Mouse (Mus musculus) 3134 (cell line): ENCODE results near the gene Stk11.

Experiments used
- DNase-seq: peaks from one replicate; pipeline ENCODE4 v3.0.0-alpha.2; 2011; ENCODE audit warnings: low spot score; ENCODE audit not compliant: insufficient read length; ENCODE audit errors: extremely low read depth

The Stk11 gene

DNA sequence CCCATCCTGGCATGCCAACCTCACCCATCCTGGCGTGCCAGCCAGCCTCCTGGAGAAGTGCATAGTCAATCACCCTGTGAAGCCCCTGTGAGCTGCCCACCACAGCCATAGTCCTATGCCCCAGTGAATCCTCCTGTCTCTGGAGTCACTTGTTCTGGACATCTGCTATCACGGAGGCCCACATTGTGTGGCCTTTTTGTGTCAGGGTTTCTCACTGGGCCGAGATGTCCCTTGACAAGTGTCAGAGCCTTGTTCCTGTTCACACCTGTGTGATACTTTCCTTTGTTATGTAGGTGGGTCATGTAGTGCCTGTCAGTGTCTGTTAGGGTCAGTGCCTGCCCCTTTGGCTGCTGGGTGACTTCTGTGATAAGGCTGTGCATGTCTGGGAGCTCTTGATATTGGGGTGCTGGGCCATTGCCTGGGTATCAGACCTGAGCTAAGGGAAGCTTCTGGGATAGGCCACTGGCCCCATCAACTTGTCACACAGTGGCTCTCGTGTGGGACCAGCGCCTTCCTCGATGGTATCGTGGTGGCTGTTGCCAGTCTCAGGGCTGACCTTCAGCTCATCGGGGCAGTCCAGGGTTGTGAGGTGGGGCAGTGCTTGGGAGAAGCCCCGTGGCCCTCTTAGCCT is 8.4 kb downstream of the Stk11 start:
- DNase-seq = no peak

DNA sequence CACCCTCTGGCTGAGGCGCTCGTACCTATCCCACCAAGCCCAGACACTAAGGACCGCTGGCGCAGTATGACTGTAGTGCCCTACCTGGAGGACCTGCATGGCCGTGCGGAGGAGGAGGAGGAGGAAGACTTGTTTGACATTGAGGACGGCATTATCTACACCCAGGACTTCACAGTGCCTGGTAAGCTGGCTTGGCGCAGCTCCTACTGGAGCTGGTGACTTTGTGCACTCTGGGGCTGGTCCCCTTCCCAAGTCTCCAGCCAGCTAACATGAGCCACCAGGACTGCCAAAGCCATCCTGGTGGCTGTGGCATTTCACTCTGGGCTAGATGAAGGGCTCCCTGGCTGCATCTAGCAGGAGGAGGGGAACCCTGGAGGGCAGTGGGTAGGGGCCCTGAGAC is 12.3 kb downstream of the Stk11 start:
- DNase-seq = no peak

DNA sequence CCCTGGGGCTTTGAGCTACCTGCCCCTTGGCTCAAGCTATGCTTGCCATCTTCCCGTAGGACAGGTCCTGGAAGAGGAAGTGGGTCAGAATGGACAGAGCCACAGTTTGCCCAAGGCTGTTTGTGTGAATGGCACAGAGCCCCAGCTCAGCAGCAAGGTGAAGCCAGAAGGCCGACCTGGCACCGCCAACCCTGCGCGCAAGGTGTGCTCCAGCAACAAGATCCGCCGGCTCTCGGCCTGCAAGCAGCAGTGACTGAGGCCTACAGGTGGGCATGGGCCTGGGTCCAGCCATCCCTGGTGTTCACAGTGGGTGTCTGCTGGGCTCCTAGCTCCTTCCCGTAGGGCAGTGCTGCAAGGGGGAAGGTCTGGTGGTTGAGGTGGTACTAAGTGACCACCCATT is 14.2 kb downstream of the Stk11 start:
- DNase-seq = no peak

DNA sequence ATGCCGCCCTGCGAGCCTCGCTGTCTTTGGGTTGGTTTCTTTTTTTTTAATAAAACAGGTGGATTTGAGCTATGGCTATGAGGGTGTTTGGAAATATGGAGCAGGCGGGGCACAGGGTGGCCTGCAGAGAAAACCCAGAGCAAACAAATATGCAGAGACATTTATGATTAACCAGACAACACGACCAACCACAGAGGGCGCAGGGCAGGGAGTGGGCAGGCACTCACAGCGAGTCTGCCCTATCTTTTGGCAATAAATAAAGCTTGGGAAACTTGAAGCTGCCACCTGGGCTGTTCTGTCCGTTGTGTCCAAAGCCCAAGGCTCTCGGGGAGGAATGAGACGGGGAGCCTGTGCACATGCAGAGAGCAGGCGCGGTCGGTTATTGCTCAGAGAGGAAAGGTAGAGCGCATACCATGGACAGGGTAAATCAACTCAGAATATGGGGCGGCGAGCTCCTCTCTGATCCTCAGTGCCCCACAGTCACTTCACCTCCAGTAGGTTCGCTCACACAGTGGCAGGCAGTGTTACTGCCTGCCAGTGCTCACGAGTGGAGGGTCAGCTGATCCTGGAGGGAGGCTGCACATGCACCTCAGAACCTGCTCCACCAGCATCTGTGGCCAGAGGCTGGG is 14.9 kb downstream of the Stk11 start:
- no peak for DNase-seq

DNA sequence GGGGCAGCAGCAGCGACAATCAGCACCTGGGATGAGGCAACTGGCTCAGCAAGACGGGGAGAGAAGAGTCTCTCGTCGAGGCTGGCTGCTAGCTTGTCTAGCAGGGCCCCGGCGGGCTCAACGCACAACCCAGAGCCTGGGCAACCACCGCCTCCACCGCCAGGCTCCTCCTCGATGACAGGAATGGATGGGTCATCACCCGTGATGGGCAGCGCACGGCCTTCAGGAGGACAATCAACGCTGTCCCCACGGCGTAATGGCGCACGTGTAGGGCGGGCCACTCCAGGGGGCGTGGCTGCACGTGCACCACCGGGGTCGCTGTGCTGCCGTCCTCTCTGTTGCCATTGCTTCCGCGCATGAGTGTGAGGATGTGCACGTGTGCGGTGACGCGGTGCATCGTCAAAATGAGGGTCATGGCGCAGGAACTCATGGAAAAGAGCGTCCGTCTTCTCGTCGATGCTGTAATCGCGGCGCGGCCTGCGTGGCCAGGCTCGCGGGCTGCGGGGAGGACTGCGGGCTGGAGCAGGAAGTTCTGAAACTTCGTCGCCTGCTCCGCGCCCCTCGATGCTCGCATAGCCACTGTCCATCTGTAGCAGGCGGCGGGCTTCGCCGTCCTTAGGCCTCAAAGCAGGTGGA is 15.8 kb downstream of the Stk11 start:
- DNase-seq = no peak

DNA sequence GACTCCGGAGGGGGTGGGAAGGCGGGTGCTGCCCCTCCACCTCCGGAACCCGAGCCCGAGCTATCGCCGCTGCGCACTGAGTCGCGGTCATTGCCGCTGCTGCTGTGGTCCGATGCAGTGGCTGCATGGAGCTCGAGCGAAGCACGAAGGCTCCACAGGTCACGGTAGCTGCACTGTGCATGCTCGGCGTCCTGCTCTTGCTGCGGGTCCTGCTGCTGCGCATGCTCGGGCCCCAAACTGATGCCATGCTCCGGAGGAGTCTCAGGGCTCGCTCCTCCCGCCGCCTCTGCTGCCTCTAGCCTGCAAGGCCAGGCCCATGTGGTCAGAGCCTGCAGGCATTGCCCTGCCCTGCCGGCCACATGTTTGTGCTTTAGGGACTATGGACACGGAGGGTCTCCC is 16.3 kb downstream of the Stk11 start:
- DNase-seq = no peak

DNA sequence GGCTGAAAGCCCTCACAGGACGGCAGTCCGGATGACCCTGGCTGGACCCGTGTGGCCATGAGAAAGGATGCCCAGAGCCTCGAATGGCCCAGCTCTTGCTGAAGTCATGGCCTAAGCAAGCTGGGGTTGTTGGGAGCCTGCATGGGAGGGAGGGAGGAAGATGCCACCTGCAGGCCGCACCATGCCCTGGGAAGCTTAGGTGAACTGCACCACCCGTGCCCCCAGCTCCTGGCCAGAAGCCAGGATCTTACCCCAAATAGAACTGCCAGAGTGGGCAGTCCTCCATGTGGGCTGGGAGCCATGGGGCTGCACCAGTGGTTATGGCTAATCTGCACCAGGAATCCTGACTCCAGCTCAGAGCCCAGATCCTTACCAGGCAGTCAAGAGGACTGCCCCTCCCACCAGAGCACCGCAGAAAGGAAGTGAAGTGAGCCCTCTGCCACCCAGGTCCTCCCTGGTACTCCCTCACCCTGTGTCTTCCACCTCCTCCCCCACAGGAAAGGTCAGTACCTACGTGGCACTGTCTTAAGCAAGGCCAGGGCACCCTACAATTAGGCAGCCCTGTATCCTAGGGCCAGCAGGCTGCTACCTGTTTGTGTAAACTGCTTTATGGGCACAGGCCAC is 17.7 kb downstream of the Stk11 start:
- no peak for DNase-seq

DNA sequence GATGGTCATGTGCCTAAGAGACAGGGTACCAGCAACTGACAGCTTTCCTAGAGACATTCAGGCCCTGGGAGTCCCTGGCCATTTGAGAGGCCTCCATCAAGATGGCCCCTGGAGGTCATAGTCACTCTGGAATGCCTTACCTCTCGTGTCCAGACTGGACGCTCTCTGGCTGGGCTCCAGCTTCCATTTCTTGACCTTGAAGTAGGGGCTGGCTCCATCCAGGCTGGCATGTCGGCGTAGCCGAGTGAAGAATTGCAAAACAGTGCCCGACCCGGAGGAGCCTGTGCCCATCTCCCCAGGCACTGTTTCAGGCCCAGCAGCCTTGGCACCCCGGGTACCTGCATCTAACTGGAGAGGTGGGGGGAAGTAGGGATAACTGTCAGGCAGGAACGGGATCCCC is 18.8 kb downstream of the Stk11 start:
- DNase-seq = no peak

DNA sequence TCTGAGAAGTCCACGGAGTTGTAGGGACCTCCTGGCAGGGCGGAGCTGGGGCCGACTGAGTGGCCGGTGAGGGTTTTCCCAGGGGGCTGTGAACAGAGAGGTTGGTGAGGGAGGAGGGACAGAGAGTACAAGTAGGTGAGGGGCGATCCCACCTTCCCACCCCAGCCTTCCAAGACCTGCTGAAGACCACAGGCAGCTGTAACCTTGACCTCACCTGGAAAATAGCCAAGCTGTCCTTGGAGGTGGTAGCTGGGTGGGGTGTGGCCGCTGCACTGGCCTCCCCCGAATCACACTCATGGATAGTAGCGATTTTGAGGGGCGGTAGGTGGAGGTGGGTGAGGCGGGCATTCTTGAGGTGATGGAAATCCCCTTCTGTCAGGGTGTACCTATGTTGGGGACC is 19.6 kb downstream of the Stk11 start:
- DNase-seq = no peak

DNA sequence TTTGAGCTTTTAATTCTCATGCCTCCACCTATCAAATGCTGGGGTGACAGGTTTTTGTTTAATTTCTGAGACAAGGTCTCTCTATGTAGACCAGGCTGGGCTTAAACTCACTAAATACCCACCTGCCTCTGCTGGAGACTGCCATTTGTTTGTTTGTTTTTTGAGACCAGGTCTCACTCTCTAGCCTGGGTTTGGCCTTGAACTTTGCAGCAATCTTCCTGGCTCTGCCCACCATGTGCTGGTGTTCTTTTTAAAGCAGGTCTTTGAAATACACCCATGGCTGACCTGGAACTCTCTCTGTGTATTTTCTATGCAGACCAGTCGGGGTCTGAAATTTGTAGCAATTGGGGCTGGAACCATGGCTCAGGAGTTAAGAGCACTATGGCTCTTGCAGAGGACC is 20.0 kb downstream of the Stk11 start:
- no peak for DNase-seq

DNA sequence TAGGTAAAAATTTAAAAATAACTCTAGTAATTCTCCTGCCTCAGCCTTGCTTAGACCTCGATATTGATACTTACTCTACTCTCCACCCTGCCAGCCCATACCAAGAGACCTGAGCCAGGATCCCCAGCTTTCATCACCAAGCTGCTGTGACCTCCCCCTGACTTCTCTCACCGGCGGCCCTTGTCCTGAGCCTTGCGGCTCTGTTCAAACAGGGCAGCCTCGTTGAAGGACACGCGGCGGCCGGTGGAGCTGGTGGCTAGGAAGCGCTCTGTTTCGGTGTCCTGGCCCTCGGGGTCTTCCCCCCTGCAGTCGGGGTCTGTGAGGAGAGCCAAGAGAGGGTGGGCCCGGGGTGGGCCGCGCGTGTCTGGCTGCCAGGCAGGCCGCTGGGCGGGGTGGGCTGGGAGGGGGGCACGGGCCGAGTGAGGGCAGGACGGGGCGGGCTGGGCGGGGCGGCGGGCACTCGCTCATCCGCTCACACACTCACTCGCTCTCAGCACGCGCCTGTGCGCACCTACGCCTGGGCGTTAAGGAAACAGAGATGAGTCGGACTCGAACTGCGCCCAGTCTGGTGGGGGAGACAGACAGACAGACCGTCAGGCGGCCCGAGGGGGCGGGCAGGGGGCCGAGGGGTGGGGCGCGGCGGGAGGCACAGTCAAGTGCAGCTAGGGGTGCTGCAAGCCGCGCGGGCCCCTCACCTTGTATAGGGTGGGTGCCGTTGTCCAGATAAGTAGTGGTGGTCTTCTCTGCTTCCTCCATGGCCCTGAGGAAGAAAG is 20.8 kb downstream of the Stk11 start:
- no peak for DNase-seq

DNA sequence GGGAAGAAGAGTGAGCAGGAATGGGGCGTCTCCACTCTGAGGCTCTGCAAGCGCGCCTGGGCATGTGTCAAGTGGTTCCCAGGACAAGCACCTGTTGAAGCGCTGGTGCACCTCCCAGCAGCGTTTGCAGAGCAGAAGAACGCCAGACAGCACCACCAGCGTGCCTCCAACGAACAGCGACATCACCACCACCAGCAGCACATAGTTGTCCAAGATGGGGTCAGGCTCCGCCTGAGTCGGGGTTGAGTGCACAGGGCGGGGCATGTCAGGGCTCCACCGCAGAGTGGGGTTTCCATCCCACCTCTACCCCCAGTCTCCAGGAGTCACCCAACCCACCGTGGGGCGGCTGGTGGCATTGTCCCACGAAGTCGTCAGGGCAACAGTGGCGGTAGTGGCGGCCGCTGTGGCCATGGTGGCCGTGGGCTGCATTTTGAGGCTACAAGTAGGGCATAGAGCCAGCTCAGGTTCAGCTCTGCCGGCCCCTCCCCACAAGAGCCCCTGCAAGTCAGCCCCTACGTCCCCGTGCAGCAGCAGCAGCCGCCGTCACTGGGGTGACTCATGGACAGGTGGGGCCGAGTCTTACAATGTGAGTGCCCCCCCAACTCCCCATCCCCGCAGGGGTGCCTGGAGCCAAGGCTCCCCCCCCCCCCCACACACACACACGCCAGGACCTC is 21.5 kb downstream of the Stk11 start:
- no peak for DNase-seq

DNA sequence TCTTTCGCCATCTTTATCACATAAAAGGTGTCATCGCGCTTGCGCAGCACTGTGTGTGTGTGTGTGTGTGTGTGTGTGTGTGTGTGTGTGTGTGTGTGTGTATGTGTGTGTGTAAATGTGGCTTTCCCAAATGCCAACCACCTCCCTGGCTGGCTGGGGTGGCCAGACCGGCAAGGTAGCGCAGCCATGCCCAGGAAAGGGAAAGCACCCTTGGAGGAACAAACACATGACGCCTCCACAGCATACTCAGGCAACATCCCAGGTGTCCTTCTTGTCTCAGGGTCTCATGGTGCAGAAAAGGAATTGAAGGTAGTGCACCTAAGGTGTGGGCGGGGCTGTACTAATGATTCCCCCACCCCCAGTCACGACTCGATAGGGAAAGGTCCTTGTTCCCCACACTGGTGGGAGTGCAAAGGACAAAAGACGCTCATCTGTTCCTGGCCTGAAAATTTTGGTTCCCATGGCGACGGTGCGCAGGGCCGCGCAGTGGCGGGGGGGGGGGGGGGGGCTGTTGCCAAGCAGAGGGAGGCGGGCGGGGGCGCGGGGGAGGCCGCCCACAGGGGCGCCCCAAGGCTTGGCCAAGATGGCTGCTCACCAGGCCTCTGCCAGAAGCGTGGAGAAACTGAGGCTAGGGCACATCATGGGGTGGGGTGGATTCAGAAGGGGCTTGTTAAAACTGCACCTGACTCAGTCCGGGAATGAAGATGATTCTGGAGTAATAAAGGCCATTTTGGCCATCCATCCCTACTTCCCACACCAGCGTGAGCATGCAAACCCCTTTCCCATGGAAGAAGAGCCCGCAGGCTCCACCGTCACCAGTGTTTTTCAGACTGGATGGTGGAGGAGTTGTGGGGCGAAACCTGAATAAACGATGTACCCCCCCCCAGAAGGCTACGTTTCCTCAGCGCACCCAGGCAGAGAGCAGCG is 22.3 kb downstream of the Stk11 start:
- no peak for DNase-seq

DNA sequence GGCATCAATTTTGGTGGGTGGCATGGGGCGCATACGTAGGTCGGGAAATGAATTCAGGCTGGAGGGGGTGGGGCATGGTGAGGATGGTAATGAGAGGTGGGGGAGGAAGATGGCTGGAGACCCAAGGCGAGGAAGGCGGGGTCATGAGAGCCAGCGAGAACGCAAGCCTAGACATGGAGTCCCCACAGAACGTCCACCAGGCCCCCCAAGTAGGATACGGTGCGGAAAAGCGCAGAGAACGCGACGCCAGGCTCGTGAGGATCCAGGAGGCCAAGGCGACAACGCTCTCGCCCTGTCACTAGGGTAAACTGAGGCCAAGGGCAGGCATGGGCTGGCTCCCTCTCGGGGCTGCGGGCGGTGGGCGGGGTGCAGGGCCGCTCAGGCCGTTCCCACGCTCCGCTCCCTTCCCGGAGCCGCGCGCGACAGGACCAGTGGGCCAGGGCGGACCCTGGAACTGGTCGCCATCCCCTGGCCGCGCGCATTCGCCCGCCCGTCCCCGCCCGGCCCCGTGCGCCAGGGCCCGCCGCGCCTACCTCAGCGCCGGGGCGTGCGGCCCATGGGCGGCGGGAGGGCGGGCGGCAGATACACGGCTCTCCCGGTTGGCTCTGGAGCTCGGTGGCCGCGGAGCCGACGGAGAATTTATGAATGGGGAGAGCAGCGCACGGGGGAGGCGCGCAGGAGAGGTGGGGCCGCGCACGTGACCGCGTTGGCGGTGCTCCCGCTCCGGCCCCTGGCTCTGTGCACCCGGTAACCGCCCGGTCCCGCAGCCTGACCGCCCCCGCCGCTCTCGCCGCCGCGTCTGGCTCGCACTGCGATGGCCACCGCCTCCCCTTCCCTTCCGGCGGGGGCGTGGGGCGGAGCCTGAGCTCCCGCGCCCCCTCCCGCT is 23.2 kb downstream of the Stk11 start, which contains the start of gene Atp5d:
TSS of gene Atp5d (plus strand) at position 80 of the 886 bp plus-strand sequence.
- DNase-seq = no peak

DNA sequence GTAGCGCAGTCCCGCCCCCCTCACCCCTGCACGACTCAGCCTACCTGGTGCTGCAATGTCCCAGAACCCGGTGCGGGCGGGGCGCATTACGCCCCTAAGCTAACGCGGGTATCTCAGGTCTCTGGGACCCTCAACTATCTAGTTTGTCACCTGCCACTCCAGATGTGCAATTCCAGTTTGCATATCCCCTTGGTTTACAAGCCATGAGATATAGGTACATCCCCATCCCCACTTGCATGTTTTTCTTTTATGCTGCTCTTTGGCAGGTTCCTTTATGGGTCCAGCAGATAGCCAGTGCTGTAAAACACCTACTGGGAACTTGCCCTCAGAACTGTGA is 23.8 kb downstream of the Stk11 start:
- no peak for DNase-seq

DNA sequence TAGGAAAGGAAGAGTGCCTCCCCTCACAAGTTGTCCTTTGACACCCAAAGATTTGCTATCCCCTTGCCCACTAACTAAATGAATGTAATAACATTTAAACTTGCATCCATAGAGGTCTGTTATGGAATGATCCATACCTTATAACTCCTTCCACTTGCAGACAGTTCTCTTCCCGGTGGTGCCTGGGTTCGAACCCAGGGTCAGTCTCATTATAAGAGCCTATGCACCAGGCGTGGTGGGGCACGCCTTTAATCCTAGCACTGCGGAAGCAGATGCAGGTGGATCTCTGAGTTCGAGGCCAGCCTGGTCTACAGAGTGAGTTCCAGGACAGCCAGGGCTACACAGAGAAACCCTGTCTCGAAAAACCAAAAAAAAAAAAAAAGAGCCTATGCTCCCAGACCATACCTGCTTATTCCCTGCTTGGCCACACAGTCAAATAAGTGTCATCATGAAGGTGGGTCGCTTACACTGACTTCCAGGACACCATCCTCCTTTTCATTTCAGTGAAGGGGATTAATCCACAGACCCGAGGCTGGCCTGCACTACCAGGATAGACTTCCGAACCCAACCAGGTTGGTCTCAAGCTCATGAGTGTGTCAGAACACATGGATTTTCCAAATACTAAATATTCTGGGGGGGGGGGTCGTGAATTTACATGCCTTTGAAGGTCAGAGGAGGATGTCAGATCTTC is 24.5 kb downstream of the Stk11 start:
- no peak for DNase-seq

DNA sequence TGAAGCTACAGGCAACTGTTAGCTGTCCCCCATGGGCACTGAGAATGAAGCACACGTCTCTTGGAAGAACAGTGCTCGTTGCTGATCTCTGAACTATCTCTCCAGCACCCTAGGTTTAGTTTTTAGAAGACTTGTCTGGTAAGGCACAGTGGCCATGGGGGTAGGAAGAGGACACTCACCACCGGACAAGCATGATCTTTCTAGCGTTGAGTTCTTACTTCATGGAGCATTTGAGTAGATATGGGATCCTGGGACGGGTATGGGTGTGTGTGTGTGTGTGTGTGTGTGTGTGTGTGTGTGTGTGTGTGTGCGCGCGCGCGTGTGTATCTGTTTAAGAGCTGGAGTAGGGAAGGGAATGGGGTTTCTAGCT is 25.0 kb downstream of the Stk11 start, which contains the start of gene Cbarp:
TSS of gene Cbarp (minus strand) at position 170 of the 370 bp plus-strand sequence.
- DNase-seq = no peak

DNA sequence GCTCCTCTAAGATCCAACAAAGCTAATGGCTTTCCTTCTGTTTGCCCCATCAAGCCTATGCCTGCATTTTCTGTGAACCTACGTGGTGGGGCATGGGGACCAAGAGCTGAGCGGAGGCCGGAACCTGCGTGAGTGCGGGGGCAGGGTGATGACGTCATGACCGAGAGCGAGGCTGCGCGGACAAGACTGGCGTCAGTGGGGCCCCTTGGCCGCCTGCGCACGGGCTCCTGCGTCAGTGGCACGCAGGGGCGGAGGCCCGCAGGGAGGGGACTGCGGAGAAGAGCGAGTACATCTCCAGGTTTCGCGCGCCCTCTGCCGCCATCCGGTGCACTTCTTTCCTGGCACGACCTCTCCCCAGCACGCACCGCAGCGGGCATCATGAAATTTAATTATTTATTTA is 25.6 kb downstream of the Stk11 start:
- DNase-seq = peak; percentile 98
